Mouse (Mus musculus) ES-Bruce4 (cell line): ENCODE measurements around the gene Pdcd10.

Experiments
- CTCF ChIP-seq: IDR thresholded peaks from one replicate; pipeline ENCODE4 v1.8.1; 2011; ENCODE audit warnings: low read depth, low read length
- EP300 ChIP-seq: IDR thresholded peaks from 2 replicates; pipeline ENCODE4 v1.6.1; 2011; ENCODE audit warnings: low read depth, low read length; ENCODE audit not compliant: insufficient read depth
- POLR2A ChIP-seq: IDR thresholded peaks from one replicate; pipeline ENCODE4 v1.8.1; 2011; ENCODE audit warnings: low read length; ENCODE audit not compliant: insufficient read depth

DNA sequence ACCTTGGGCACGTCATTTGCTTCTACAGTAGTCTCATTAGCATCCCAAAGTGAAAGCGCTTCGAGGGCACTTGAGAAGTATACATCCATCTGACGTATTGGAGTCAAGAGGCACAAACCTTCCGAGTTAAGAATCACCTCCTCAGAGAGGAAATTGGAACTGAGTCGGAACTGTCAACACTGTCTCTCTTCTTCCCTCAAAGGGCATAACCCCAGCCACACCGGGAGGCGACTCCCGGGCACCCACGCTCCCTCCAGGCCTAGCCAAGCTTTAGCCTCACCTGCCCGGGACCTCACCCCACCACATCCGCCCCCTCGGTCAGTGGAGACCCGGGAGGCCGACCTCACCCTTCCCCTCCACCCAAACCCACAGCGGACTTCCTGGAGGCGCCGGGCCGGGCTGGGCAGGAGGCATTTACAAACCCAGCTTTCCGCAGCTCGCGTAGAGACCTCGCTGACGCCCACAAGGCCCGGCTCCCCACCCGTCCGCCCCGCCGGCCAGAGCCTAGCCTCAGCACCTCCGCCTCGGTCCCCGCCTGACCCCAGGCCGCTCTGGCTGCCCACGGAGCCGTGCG is 448 bp downstream of the Pdcd10 start:
- TF ChIP-seq CTCF, result no peak
- no peak for TF ChIP-seq POLR2A
- TF ChIP-seq EP300, result no peak
